Mouse (Mus musculus): ENCODE results near the gene Gm19410.

The Gm19410 gene

DNA sequence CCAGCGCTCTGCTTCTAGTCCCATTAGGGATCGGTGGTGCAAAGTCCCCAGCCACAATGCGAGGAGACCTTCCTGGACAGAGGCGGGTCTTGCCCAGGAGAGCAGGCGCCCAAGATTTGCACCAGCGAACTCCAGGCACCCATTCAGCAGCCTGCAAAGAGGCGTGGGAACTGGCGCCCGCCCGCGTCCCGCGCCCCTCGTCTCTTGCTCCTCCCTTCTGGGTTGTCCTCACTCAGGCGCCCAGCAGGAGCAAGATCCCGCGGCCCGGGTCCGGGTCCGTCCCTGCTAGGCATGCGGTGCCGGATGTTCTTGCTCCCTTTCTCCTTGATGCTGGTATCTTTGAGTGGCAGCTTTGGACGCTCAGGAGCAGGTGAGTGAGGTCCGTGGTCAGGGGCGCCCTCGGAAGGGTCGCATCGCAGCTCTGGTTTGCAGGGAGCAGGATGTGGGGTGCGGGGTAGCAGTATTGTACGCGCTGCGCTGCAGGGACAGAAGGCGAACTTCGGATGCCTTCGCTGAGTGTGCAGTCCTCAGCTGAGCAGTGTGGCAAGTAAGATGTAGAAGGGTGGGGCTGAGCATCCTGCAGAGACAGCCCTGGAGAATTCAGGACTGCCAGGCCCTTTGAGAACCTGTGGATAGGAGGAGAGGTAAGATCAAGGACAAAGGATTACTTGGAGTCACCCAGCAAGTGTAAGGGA, at the start of gene Gm19410:
Gm19410 (plus strand) TSS at position 292 of the 695 bp plus-strand sequence.
- no peak for DNase-seq (ENCODE audit: low read depth)

DNA sequence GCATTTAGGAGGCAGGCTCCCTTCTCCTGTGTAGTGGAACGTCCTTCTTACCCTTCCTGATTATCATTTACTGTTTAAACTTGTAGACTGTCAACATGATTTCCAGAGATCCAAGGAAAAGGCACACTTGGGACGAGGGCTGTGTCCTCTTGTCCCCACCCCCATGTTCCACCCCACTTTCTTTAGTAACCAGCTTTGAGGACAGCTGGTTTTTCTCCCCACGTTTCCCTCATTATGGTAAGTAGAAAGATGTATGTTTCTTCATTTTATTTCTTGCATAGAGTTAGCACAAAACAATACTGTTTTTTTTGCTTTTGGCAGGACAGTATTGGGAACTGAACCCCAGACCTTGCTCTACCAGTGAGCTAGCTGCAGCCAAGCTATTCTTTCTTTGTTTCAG, 34.8 kb upstream of the Gm19410 start:
- no peak for DNase-seq (ENCODE audit: low read depth)

DNA sequence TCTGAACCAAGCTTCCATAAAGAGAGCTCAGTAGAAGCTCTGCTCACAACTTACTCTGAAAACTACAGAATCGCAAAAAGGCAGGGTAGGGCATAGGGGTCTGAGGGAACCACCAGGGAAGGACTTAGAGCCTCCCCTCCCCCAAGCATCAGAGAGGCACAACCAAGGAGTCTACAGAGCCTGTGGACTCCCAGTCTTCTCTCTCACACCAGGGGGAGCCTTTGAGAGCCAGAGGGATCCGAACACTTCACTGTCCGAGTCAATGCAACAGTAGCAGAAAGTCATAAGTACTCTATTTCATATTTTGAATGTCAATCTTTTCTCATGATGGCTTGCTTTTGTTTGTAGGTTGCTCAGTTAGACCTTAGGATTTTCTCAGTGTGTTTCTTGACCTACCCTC, 30.2 kb upstream of the Gm19410 start:
- DNase-seq (ENCODE audit: low read depth): no peak

DNA sequence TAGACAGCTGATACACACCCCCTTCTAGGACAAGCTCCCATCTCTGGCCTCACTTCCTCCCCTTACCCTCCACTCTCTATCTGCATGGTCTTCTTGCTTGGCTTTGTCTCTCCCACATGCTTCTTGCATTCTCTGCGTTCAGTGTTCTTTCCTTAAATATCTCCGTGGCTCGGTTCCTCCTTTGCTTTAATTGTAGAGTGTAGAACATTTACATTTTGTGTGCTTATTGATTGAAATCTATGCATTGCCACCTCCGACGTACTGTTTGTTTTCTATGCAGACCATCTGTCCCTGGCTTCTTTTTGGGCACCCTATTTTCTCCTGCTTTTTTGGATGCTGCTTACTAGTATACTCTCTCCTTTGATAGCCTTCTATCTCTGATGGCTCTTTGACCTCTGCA, 9.4 kb upstream of the Gm19410 start:
- no peak for DNase-seq (ENCODE audit: low read depth)

DNA sequence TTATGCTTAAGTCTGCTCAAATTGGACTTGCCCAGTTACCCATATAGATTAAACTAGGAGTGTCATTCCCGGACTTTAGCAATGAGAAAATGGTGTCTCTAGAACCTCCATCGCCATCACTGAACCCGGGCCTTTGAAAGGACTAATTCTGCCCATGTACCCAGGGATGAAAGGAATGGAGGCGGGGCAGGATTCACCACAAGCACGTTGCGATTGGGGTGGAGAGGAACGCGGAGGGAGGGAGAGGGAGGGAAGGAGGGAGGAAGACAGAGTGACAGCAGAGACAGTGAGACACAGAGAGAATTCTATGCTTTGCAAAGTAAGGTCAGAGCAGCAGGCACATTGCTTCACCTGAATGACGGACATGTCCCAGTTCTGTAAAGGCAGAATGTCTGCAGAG, 570 bp upstream of the Gm19410 start:
- no peak for DNase-seq (ENCODE audit: low read depth)

DNA sequence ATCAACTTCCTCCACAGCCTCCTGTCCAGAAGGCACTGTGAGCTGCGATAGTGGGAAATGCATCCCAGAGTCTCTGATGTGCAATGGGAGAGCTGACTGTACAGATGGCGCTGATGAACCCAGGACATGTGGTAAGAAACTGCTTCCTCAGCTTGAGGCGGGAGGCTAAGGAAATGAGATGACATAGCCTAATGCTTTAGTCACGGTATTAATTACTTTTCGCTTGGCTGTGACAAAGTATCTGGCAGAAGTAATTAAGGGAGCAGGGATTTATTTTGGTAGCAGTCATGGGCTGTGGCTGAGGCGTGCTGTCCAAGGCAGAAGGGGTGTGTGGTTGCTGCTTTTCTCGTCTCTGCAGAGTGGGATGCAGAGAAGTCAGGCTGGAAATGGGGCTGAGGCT, 7.9 kb downstream of the Gm19410 start:
- DNase-seq (ENCODE audit: low read depth): no peak
